In genomic region chr14:31930367-31930766, GRCm38 (mm10) we compare ENCODE assay signal across 8 mouse cellular contexts.
DNase-seq lines count a peak whose midpoint lies in the region; ATAC-seq and TF ChIP-seq lines count a peak whose summit lies in the region.

No protein-coding gene starts in this region.

- no peaks in the 10 kb centered on the region; the same call in 1 of the 2 replicates for H3K4me1 ChIP-seq in embryonic facial prominence, embryonic 11.5 days (ENCODE audit: control insufficient read depth, insufficient read depth, low read length)
- H3K4me1 ChIP-seq in embryonic facial prominence, embryonic 10.5 days: peaks cover 28% of the 10 kb centered on the region
- H3K4me1 ChIP-seq in lung, postnatal 0 days (ENCODE audit: insufficient read depth, low read depth, low read length): no peaks in the 10 kb centered on the region; the same call in 1 of the 2 replicates

- H3K4me3 ChIP-seq in embryonic facial prominence, embryonic 11.5 days (ENCODE audit: low read depth, low read length): no peak overlapping the region
- no peak overlapping the region for H3K4me3 ChIP-seq in embryonic facial prominence, embryonic 10.5 days
- no peak overlapping the region for H3K4me3 ChIP-seq in lung, postnatal 0 days (ENCODE audit: low read depth, low read length)

- 77% methylated on average over 9 of the region's 9 CpGs for WGBS in embryonic facial prominence, embryonic 11.5 days
- 87% methylated on average over 9 of the region's 9 CpGs for WGBS in embryonic facial prominence, embryonic 10.5 days
- WGBS in lung, postnatal 0 days: 16% methylated on average over 9 of the region's 9 CpGs

- TF ChIP-seq EP300 in lung, postnatal 0 days (IDR thresholded peaks at IDR 0.05): peak; percentile 86

- 0 out of 2 replicates have a peak, but pooled peaks have one; percentile 1 for TF ChIP-seq CTCF in lung, postnatal 0 days (IDR thresholded peaks at IDR 0.05)

- DNase-seq in embryonic facial prominence, embryonic 11.5 days (ENCODE audit: low spot score): peak; percentile 27
- no peak for DNase-seq in embryonic facial prominence, embryonic 10.5 days (ENCODE audit: low spot score)
- peak; percentile 14 for DNase-seq in urinary bladder, postnatal 25 days (ENCODE audit: low spot score)
- DNase-seq in urinary bladder, adult 2 months (ENCODE audit: low spot score): no peak
- peak; percentile 99 for DNase-seq in heart, adult 11 months
- peak; percentile 96 for DNase-seq in kidney, adult 9 months
- DNase-seq in lung, postnatal 0 days (ENCODE audit: low spot score): peak; percentile 93
- peak; percentile 80 for DNase-seq in yolk sac, embryonic 10.5 days (ENCODE audit: low spot score)

- no peaks in the 10 kb centered on the region for H3K36me3 ChIP-seq in embryonic facial prominence, embryonic 11.5 days (replicated peaks; ENCODE audit: control insufficient read depth, insufficient read depth, low read depth, low read length)
- no peaks in the 10 kb centered on the region for H3K36me3 ChIP-seq in embryonic facial prominence, embryonic 10.5 days (replicated peaks)
- no peaks in the 10 kb centered on the region for H3K36me3 ChIP-seq in lung, postnatal 0 days (ENCODE audit: insufficient read depth, low read length)

- no peak overlapping the region for H3K9ac ChIP-seq in embryonic facial prominence, embryonic 11.5 days (replicated peaks; ENCODE audit: low read length)
- H3K9ac ChIP-seq in lung, postnatal 0 days (replicated peaks; ENCODE audit: low read depth): no peak overlapping the region

- H3K27ac ChIP-seq in embryonic facial prominence, embryonic 11.5 days (replicated peaks; ENCODE audit: low read depth, low read length): no peak overlapping the region
- H3K27ac ChIP-seq in embryonic facial prominence, embryonic 10.5 days (replicated peaks): no peak overlapping the region
- H3K27ac ChIP-seq in lung, postnatal 0 days (ENCODE audit: low read length): peak overlapping the region; percentile 28; the same call in 1 of the 2 replicates

- H3K27me3 ChIP-seq in embryonic facial prominence, embryonic 11.5 days (ENCODE audit: control insufficient read depth, insufficient read depth, low read length): no peaks in the 10 kb centered on the region
- H3K27me3 ChIP-seq in embryonic facial prominence, embryonic 10.5 days (replicated peaks; ENCODE audit: low read depth, poor library complexity, severe bottlenecking): no peaks in the 10 kb centered on the region
- H3K27me3 ChIP-seq in lung, postnatal 0 days (replicated peaks; ENCODE audit: insufficient read depth, low read length): no peaks in the 10 kb centered on the region

- H3K4me2 ChIP-seq in embryonic facial prominence, embryonic 11.5 days (ENCODE audit: low read depth, low read length): no peak overlapping the region
- H3K4me2 ChIP-seq in lung, postnatal 0 days (replicated peaks; ENCODE audit: low read depth, low read length): no peak overlapping the region

- no peaks in the 10 kb centered on the region for H3K9me3 ChIP-seq in embryonic facial prominence, embryonic 11.5 days (replicated peaks; ENCODE audit: control insufficient read depth, low read length)
- H3K9me3 ChIP-seq in embryonic facial prominence, embryonic 10.5 days: 0 out of 2 replicates have a peak, but pooled peaks cover 3% of the 10 kb centered on the region
- no peaks in the 10 kb centered on the region for H3K9me3 ChIP-seq in lung, postnatal 0 days (ENCODE audit: low read length)

- ATAC-seq in embryonic facial prominence, embryonic 11.5 days (replicated peaks; ENCODE audit: insufficient number of reproducible peaks, low FRiP score, low TSS enrichment, low read depth): no peak
- peak; percentile 81 for ATAC-seq in lung, postnatal 0 days

Comparison
In these comparisons a context has a peak if more than half of its experiments do, and no peak if none do; other contexts are left out.
1. DNase-seq: peak in embryonic facial prominence, embryonic 11.5 days (single experiment), urinary bladder, postnatal 25 days (single experiment), heart, adult 11 months (single experiment), kidney, adult 9 months (single experiment), lung, postnatal 0 days (single experiment) and yolk sac, embryonic 10.5 days (single experiment); none in embryonic facial prominence, embryonic 10.5 days (single experiment) and urinary bladder, adult 2 months (single experiment).